Mouse (Mus musculus) heart, adult 2 months (tissue): Measurements from ENCODE around the gene Ube2e1.

ENCODE experiments used
- CTCF ChIP-seq: fragments of 200-600 bp; IDR thresholded peaks from 2 replicates; pipeline ENCODE4 v1.8.1; 2022; ENCODE audit warnings: antibody characterized with exemption, mild to moderate bottlenecking, moderate library complexity
- EP300 ChIP-seq: fragments of 200-500 bp; IDR thresholded peaks from 2 replicates; pipeline ENCODE4 v1.6.1; 2011; ENCODE audit warnings: low read depth, low read length, control low read depth; ENCODE audit not compliant: insufficient read depth
- POLR2A ChIP-seq: fragments of 200-500 bp; IDR thresholded peaks from 2 replicates; pipeline ENCODE4 v1.6.1; 2011; ENCODE audit warnings: mild to moderate bottlenecking, low read depth, low read length, control low read depth; ENCODE audit not compliant: insufficient read depth

GRCm38 (mm10) chr14:18297441-18297840 lies 34.2 kb downstream of the Ube2e1 start:
- TF ChIP-seq EP300 = no peak
- TF ChIP-seq POLR2A = no peak
- no peak for TF ChIP-seq CTCF
